Mouse (Mus musculus) left cerebral cortex, adult 2 months (tissue): ENCODE data around the gene Timm23. TPM values are rescaled to one million over a fixed set of nuclear protein-coding genes. Genes with fewer than 3 reads are reported as not detected.

Experiments
- DNase-seq, 2 experiments: peaks; one replicate each; pipeline ENCODE4 v3.0.0; 2021 to 2022; ENCODE audit warnings: low spot score in 2 of 2, mixed read lengths in 1 of 2; ENCODE audit errors: extremely low spot score in 1 of 2
- H3K27ac ChIP-seq: fragments of 200-600 bp; 2 replicates; pipeline ENCODE4 v1.8.1; 2022
- H3K4me3 ChIP-seq: fragments of 200-600 bp; 2 replicates; pipeline ENCODE4 v1.8.1; 2022
- CTCF ChIP-seq: fragments of 200-600 bp; IDR thresholded peaks from 2 replicates; pipeline ENCODE4 v1.8.1; 2022; ENCODE audit warnings: antibody characterized with exemption, mild to moderate bottlenecking, moderate library complexity
- intact Hi-C: fragments of 180-260 bp; cut with DNase I; formaldehyde crosslinking; loops from one replicate; pipeline ENCODE4 v1.15.1; 2025
- total RNA-seq, 2 experiments: library from RNA; stranded (reverse); gene quantifications; 2 replicates each; pipeline ENCODE4 v1.2.3; 2021

Timm23 gene
- total RNA-seq, 2 experiments from 2014 or later = 56.1 to 75.8 TPM

DNA sequence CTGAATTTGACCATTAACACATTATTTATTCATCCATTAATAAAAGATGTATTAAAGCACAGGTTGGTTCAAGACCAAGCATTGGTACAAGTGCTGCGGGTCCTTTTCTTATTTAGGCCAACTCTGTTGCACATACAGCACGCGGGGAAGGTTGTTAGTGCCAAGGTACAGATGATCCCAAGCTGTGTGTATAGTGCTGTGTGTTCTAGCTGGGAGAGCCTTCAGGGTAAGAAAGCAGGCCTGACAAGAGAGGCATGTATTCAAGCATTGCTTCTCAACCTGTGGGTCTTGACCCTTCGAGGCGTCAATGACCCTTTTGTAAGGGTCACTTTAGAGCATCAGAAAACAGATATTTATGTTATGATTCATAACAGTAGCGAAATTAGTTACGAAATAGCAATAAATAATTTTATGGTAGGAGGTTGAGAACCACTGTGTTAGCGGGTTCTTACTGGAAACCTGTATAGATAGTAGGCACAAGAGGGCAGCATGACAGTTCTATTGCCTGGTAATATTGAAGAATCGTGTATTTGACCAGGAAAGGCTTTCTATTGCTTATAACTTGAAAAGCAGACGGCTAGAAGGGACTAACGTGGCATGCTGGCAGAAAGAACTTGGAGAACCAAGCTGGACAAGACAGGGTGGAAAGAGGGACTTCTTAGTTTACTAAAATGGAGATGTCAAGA lies 38.4 kb downstream of the Timm23 start:
- no peak overlapping the region for H3K4me3 ChIP-seq
- no peak overlapping the region for H3K27ac ChIP-seq
- no peak for DNase-seq
- intact Hi-C loops = no loop called here
- no peak; the same call in 1 of the 2 replicates for TF ChIP-seq CTCF

DNA sequence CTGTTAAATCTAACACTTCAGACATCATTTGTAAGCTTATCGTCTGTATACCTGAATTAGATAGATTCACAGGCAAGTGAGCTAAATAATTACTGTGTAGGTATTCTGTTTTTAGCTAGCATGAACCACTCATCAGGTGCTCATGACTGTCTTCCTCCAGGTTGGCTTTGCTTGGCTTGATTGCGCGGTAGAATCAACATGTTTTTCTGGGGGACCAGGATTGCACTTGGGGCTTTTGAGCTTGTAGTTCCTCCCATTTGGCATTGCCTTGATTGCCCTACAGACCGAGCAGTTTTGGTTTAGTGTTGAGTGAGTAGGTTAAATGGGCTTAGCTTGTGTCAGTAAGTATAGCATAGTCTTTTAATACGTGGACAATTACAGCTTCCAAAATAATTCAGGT lies 39.5 kb downstream of the Timm23 start:
- DNase-seq = no peak
- no peak overlapping the region for H3K4me3 ChIP-seq
- intact Hi-C loops = no loop called here
- no peak for TF ChIP-seq CTCF
- no peak overlapping the region for H3K27ac ChIP-seq

GRCm38 (mm10) chr14:32161090-32161885 lies 40.4 kb downstream of the Timm23 start:
- Histone ChIP-seq H3K27ac (no peak overlapping the region), H3K4me3 (peak overlapping the region; percentile 94)
- DNase-seq = no peak
- no peak for TF ChIP-seq CTCF
- intact Hi-C loops = no loop called here

- intact Hi-C loops = no loop called here
- no peak for DNase-seq
- Histone ChIP-seq H3K4me3 (peak overlapping the region; percentile 94), H3K27ac (peak overlapping the region; percentile 92)
- no peak for TF ChIP-seq CTCF
These were observed 41.1 kb downstream of the Timm23 start for GRCm38 (mm10) chr14:32160563-32160962.

- intact Hi-C loops = no loop called here
These were observed 41.9 kb downstream of the Timm23 start, which contains the start of gene Ncoa4 for GRCm38 (mm10) chr14:32159690-32160246. Gene Ncoa4, plus strand, starts transcription at chr14:32159865.

DNA sequence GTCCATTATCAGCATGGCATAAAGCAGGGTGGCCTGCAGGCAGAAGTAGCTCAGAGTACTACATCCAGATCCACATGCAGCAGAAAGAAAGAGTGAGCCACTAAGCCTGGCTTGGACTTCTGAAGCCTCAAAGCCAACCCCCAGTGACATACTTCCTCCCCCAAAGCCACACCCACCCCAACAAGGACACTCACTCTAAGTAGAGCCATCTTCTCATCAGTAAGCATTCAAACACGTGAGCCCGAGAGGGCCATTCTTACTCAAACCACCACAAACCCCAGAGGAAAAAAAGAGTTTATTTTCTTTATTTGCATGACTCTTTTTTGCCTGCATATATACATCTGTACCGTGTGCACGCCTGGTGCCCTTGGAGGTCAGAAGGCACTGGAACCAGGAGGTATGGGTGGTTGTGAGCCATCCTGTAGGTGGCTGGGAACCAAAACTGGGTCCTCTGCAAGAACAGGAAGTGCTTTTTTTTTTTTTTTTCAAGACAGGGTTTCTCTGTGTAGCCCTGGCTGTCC lies 42.5 kb downstream of the Timm23 start:
- Histone ChIP-seq H3K27ac (peak overlapping the region; percentile 92), H3K4me3 (peak overlapping the region; percentile 94)
- DNase-seq = no peak
- intact Hi-C loops = no loop called here
- TF ChIP-seq CTCF = no peak

More at GRCm38 (mm10) chr14:32159690-32160246, 41.9 kb downstream of the Timm23 start, which contains the start of gene Ncoa4:
- peak; percentile 98 for DNase-seq
- Histone ChIP-seq H3K4me3 (peak within 1 kb of the TSS; percentile 94), H3K27ac (peak within 1 kb of the TSS; percentile 92)
- peak; percentile 37 for TF ChIP-seq CTCF

- Histone ChIP-seq H3K27ac (no peak overlapping the region), H3K4me3 (no peak overlapping the region)
- no peak for DNase-seq
- no peak for TF ChIP-seq CTCF
- intact Hi-C loops = no loop called here
These were observed 46.9 kb downstream of the Timm23 start for GRCm38 (mm10) chr14:32154758-32155157.

DNA sequence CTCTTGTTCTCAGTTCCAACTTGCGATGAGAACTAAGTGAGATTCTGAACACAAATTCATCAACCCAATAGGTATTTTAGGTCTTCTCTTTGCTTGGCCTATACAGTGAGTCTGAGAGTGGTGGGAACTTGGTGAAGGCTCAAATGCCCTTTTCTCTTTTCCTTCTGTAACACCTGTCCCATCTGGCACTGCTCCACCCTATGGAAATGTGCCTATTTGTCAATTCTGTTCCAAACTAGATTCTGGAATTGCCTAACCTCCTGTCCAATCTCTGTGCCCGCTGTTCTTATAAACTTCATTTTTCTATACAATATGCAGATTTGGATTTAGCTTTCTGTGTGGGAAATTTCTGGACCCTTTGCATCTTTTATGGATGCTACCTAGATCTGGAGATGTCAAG lies 48.5 kb downstream of the Timm23 start:
- TF ChIP-seq CTCF = no peak
- Histone ChIP-seq H3K27ac (no peak overlapping the region), H3K4me3 (no peak overlapping the region)
- DNase-seq = no peak
- intact Hi-C loops = no loop called here

DNA sequence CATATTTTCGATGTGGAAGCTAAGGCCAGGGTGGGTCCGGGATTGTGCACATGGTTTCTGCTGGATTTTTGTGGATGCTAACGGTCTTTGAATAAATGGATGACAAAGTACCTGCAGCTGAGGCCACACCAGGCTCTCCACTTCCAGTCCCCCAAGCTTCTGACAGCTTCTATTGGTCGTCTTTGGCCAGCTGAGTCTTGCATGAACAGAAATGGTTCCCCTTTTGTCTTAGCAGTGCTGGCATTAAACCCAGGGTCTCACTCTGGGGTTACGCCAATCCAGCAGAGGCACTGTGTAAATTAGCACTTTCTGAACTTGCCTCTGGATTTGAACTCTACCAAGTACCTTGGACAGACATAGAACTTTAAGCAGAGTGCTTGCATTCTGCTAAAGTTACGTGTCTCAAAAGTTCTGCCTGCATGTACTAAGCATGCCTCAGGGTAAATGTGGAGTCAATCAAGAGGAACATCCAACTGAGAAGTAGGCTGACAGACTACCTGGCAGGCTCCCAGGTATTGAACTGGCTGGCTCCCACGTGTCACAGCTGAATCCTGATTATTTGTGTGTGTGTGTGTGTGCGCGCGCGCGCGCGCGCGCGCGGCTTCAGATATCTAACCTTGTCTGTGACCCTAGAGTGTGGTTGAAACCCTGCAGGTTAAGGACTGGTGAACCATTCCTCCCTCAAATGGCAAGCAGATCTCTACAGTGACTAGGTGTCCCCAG lies 49.3 kb downstream of the Timm23 start:
- Histone ChIP-seq H3K27ac (no peak overlapping the region), H3K4me3 (no peak overlapping the region)
- TF ChIP-seq CTCF = no peak
- intact Hi-C loops = no loop called here
- no peak for DNase-seq

DNA sequence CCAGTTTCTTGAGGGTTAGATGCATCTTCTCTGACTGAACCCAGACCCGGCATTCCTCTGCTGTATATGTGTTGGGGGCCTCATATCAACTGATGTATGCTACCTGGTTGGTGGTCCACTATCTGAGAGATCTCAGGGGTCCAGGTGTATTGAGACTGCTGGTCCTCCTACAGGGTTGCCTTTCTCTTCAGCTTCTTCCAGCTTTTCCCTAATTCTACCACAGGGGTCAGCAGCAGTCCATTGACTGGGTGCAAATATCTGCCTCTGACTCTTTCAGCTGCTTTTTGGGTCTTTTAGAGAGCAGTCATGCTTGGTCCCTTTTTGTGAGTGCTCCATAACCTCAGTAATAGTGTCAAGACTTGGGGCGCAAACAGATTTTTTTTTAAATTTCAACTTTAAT lies 50.8 kb downstream of the Timm23 start:
- intact Hi-C loops = no loop called here
- Histone ChIP-seq H3K4me3 (no peak overlapping the region), H3K27ac (no peak overlapping the region)
- no peak for DNase-seq
- TF ChIP-seq CTCF = no peak

- Histone ChIP-seq H3K27ac (no peak overlapping the region), H3K4me3 (no peak overlapping the region)
- DNase-seq = no peak
- no peak for TF ChIP-seq CTCF
- intact Hi-C loops = no loop called here
These were observed 55.1 kb downstream of the Timm23 start for GRCm38 (mm10) chr14:32146578-32146977.
